Mouse (Mus musculus): Measurements from ENCODE around the gene Hgd. TPM values are rescaled to one million over a fixed set of nuclear protein-coding genes. Genes with fewer than 3 reads are reported as not detected.
A peak's percentile ranks its signal among the peaks of the same experiment; 100 is the strongest.

Hgd gene
- total RNA-seq, 4 experiments from 2014 or later: 0.45 to 0.86 (median 0.52) TPM; not detected in 1

DNA sequence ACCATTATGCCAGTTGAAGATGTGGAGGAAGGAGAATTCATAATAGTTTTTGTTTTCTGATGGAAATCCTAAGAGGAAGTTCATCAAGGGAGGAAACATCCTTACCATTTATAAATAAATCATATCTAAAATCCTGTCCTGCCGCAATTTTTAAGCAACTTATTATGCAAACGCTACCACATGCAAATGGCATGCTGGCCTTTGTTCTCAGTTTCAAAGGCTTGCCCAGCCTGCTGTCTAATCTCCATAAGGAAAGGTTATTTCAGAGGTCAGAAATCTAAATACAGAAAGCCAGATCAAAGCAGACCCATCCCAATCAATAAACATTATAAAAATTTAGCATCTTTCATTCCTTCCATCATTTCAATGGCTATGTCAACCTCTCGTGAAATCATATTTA is 1.9 kb downstream of the Hgd start:
- no peak for DNase-seq

DNA sequence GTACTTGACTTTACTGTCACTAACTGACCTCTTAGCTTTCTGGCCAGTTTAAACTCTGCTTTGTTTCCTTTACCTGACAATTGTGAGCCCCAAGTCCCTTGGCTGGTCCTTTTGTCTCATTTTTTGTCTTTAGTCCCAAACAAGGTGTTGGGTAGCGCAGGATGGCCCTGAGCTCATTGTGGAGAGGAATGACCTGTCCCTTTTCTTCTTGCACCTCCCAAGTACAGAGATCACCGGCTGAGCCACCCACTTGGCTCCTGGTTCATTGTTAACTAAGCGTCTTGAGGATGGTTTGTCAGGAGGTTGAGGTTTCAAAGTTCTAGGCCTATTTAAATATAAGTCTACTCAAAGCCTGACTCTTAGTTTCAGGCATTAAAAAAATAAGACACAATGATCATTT is 3.4 kb downstream of the Hgd start:
- no peak for DNase-seq

GRCm38 (mm10) chr16:37583801-37584200 is 3.8 kb downstream of the Hgd start:
- DNase-seq: no peak

DNA sequence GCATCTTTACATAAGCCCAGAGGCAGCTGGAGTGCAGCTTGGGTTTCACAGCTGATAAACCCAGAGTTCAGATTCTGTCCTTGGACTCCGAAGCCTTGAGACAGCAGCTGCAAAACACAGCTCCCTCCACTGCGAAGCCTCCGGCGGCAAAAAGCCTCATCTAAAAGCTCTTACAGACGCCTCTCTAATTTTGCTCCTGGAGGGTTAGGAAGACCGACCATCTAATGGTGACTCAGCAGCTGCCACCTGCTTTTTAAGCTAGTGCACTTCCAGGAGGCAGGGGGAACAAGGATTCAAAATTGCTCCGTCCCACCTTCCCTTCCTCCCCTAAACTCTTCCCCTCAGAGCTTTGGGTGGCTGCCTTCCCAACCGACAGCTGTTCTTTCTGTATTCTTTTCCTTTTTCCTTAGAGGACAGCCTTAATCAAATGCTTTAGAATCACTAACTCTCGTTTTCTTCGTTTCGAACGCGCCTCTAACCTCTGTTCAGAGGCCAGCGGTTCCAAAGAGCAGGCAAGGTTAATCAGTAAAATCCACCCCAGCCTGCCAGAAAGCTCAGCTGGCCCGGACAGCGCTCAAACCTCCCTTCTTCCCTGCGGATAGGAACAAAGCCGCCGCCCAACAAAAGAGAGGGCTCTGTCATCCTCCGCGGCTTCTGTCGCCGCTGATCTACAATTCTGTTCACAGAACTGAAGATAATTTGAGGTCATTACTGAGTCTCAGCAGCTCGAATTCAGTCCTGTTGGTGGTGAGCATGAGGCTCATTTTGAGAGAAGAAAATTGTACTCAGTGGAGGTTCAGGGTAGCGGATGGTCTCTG is 4.5 kb downstream of the Hgd start:
- DNase-seq: peak; percentile 26

DNA sequence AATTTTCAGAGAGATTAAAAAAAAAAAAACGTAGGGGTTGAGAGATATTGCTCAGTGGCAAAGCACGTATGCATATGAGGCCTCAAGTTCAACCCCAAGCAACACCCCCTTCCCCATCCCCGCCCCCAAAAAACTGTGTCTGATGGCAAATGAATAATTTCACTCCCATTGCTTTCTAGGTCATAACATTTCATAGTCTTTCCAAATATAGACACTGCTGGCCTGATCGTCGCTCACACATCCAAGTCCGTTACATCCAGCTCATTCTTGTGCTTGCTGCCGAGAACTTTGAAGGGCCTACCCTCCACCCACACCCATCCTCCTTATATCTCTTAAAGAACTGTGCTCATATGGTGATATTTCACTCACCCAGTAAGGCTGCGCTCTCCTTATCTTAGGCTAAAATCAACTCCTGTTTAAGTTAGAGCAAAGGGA is 5.2 kb downstream of the Hgd start:
- no peak for DNase-seq

- DNase-seq: no peak
Observed at GRCm38 (mm10) chr16:37590921-37591320, 11.0 kb downstream of the Hgd start.

GRCm38 (mm10) chr16:37591551-37591950 is 11.6 kb downstream of the Hgd start:
- no peak for DNase-seq

DNA sequence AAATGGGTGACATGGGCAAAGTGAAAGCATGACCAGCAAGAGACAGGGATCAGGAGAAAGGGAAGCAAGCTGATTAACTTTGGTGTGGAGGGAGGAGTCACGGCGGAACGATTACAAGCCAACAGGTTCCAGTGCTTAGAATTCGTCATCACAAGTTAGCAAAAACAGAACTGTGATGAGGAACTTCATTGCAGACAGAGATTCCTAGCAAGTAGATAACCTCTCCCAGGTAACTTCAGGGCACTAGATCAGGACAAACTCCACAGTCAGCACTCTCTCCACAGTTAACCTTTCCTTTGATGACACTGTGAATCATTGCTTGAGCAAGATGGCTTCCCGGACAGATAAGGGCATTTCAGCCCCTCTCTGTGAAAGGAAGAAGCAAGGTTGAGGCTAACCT is 17.5 kb downstream of the Hgd start:
- no peak for DNase-seq

GRCm38 (mm10) chr16:37598463-37598862 is 18.5 kb downstream of the Hgd start:
- no peak for DNase-seq

DNA sequence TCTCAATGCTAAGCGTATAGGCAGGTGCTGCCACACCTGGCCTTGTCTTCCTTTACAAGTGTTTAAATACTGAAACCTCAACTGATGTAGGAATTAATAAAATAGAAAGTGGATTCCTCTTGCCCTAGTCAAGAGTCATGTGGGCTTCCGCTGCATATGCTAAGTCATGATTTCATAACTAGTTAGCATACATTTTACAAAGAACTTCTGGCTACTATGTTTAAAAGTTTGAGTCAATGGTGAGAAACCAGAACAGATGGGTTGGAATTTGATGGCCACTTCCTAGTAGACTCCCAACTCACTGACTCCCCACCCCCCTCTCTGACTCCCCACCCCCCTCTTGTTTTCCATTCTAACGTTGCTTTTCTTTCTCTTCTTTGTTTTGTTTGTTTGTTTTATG is 19.4 kb downstream of the Hgd start:
- DNase-seq: no peak

GRCm38 (mm10) chr16:37603431-37603830 is 23.5 kb downstream of the Hgd start:
- DNase-seq: no peak

DNA sequence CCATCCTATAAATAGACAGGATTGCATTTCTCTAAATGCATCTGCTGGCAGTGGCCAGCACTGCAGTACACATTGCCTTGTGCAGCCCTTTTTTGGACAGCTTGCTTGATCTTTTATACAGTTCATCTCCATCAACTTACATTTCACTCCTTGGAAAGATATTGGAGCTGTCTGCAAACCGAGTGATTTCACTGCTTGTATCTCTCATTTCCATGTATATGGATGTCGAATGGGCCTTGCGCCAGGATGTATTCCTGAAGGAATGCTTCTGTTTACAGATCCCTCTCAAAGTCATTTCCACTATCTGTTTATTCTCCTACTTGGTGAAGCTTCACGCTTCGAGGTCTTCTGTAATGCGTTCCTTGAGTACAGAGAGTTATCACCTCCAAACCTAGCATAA is 24.3 kb downstream of the Hgd start:
- no peak for DNase-seq

GRCm38 (mm10) chr16:37610333-37610732 is 30.4 kb downstream of the Hgd start:
- DNase-seq: no peak

- no peak for DNase-seq
Observed at GRCm38 (mm10) chr16:37611072-37611471, 31.1 kb downstream of the Hgd start.

- no peak for DNase-seq
Observed at GRCm38 (mm10) chr16:37612013-37612412, 32.1 kb downstream of the Hgd start.

GRCm38 (mm10) chr16:37614540-37614939 is 34.6 kb downstream of the Hgd start:
- DNase-seq: no peak

DNA sequence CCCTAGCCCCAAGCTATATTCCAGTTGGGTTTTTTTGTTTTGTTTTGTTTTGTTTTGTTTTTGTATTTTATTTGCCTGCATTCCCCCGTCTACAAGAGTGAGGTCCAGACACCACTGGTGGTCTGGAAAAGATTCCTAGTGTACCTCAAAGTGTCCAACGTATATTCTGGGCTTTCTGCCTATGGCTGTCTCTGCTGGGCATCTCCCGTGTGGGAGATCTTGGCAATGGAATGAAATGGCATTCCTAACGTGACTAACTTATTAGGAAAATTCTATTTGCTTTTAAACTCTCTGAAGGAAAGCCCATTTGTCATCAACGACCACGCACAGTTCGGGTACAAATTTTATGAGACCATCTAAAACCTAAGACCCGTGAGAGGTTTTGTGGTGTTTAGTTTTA is 35.5 kb downstream of the Hgd start:
- no peak for DNase-seq

GRCm38 (mm10) chr16:37616104-37616503 is 36.2 kb downstream of the Hgd start:
- no peak for DNase-seq

DNA sequence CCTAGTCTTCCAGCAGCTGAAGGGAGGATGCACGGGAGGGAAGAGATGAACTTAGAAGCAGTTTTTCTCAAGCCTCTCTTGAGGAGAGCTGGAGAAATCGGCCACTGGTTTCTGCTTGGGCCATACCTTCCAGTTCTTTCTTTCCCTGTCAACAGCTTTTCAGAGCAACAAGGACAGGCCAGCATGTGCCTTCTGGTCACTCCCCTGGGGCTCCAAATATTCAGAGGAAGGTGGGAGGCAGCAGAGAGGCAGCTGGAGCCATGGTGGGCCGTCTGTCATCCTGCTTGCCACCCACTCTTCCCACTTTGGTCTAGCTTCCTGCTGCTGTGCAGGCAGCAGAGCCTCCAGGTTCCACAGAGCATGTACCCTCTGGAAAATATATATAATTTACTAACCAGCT is 37.7 kb downstream of the Hgd start:
- no peak for DNase-seq

- DNase-seq: no peak
Observed at GRCm38 (mm10) chr16:37622403-37622802, 42.5 kb downstream of the Hgd start.

DNA sequence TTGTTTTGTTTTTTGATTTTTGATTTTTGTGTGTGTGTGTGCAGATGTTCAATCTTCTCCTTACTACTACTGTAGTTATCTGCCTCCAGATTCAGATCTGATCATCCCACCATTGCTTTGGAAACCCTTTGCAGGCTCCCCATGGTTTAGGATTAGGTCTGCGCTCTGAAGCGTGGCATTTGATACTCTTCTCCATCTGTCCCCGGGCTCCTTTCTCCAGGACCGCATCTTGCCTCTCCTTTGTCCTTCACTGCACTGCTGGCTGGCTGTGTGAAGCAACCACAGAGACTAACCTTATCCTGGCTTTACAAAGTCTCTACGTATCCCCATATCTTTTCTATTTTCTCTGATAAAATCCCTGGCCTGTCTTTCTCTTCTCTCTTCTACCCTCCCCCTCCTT is 43.0 kb downstream of the Hgd start:
- DNase-seq: no peak

DNA sequence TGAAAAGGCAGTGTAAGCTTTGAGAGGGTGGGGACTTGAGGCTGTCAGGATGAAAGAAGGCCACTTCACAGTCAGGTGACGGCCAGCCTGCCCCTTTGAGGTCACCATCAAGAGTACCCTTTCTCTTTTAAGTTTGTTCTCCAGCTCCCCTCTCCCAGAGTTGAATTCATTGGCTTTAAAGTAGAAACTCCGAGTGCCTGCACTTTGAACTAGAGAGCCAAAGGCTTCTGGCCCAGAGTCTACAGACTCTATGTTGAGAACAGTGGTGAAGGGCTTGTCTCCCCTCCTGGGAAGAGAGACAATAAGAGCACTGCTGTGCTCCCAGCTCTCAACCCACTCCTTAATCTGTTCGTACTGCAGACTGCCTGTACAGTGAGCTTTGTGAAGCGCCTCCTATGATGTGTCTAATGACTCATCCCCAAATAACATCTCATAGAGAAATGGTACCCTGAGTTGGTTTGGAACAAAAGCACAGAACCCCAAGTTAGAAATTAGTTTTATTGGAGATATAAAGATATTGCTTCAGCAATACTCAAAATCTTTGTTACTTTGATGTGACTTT is 46.5 kb downstream of the Hgd start:
- DNase-seq: no peak

DNA sequence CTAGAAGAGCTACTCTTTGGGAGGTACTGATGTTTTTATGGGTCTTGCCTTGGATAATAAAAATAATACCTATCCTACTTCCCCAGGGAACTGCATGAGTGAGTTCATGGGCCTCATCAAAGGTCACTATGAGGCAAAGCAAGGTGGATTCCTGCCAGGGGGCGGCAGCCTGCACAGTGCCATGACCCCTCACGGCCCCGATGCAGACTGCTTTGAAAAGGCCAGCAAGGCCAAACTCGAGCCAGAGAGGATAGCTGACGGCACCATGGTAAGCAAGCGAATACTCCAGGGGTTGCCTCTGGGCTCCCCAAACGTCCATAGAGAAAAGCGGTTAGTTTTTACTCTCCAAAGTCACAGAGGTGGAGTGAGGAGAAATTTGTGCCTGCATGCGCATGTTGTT is 48.4 kb downstream of the Hgd start:
- no peak for DNase-seq

GRCm38 (mm10) chr16:37629011-37629410 is 49.1 kb downstream of the Hgd start:
- DNase-seq: no peak

All from adrenal gland, adult 8-10 months (tissue).